Mouse (Mus musculus): ENCODE data around the gene H2al1i. TPM values are rescaled to one million over a fixed set of nuclear protein-coding genes. Genes with fewer than 3 reads are reported as not detected.
"Not testable (repeated sequence)": the region's sequence is repeated elsewhere in the genome, so short reads cannot be mapped to it uniquely, and the experiment has no call there.

The H2al1i gene
- polyA plus RNA-seq, 1 experiment from 2014 or later = not detected

- H3K4me2 ChIP-seq (replicated peaks; ENCODE audit: low read depth); ATAC-seq; H3K27me3 ChIP-seq (replicated peaks; ENCODE audit: control insufficient read depth, insufficient read depth, low read length); H3K9me3 ChIP-seq (ENCODE audit: control insufficient read depth); H3K4me1 ChIP-seq (replicated peaks; ENCODE audit: control insufficient read depth, insufficient read depth, low read length); H3K27ac ChIP-seq (ENCODE audit: low read depth, low read length); H3K9ac ChIP-seq (ENCODE audit: low read depth, low read length); H3K36me3 ChIP-seq (ENCODE audit: control insufficient read depth, insufficient read depth); H3K4me3 ChIP-seq (ENCODE audit: low read depth, low read length): not testable (repeated sequence)
- no CpG with 5 or more reads among the region's 3 CpGs for WGBS
Observed at GRCm38 (mm10) chrX:11311634-11312033, 12.8 kb upstream of the H2al1i start, which contains the start of gene H2al1e. Gene H2al1e, plus strand, starts transcription at chrX:11311934.

- H3K4me3 ChIP-seq (ENCODE audit: low read depth, low read length); H3K9me3 ChIP-seq (ENCODE audit: control insufficient read depth); H3K4me2 ChIP-seq (replicated peaks; ENCODE audit: low read depth); H3K27me3 ChIP-seq (replicated peaks; ENCODE audit: control insufficient read depth, insufficient read depth, low read length); ATAC-seq; H3K4me1 ChIP-seq (replicated peaks; ENCODE audit: control insufficient read depth, insufficient read depth, low read length); H3K9ac ChIP-seq (ENCODE audit: low read depth, low read length); H3K36me3 ChIP-seq (ENCODE audit: control insufficient read depth, insufficient read depth); H3K27ac ChIP-seq (ENCODE audit: low read depth, low read length): not testable (repeated sequence)
- no CpG with 5 or more reads among the region's 6 CpGs for WGBS
Observed at GRCm38 (mm10) chrX:11314858-11315257, 9.6 kb upstream of the H2al1i start, which contains the start of gene H2al1f. Gene H2al1f, plus strand, starts transcription at chrX:11315158.

- not testable (repeated sequence) for H3K4me3 ChIP-seq (ENCODE audit: low read depth, low read length); H3K27ac ChIP-seq (ENCODE audit: low read depth, low read length); H3K9ac ChIP-seq (ENCODE audit: low read depth, low read length); H3K27me3 ChIP-seq (replicated peaks; ENCODE audit: control insufficient read depth, insufficient read depth, low read length); H3K4me1 ChIP-seq (replicated peaks; ENCODE audit: control insufficient read depth, insufficient read depth, low read length); H3K4me2 ChIP-seq (replicated peaks; ENCODE audit: low read depth); H3K36me3 ChIP-seq (ENCODE audit: control insufficient read depth, insufficient read depth); ATAC-seq; H3K9me3 ChIP-seq (ENCODE audit: control insufficient read depth)
- WGBS = no CpG with 5 or more reads among the region's 3 CpGs
Observed at GRCm38 (mm10) chrX:11317956-11318355, 6.5 kb upstream of the H2al1i start, which contains the start of gene H2al1g. Gene H2al1g, plus strand, starts transcription at chrX:11318256.

- H3K4me2 ChIP-seq (replicated peaks; ENCODE audit: low read depth); H3K9ac ChIP-seq (ENCODE audit: low read depth, low read length); H3K36me3 ChIP-seq (ENCODE audit: control insufficient read depth, insufficient read depth); H3K9me3 ChIP-seq (ENCODE audit: control insufficient read depth); H3K27me3 ChIP-seq (replicated peaks; ENCODE audit: control insufficient read depth, insufficient read depth, low read length); H3K4me1 ChIP-seq (replicated peaks; ENCODE audit: control insufficient read depth, insufficient read depth, low read length); H3K27ac ChIP-seq (ENCODE audit: low read depth, low read length); ATAC-seq; H3K4me3 ChIP-seq (ENCODE audit: low read depth, low read length): not testable (repeated sequence)
- no CpG with 5 or more reads among the region's 6 CpGs for WGBS
Observed at GRCm38 (mm10) chrX:11321192-11321591, 3.3 kb upstream of the H2al1i start, which contains the start of gene H2al1h. Gene H2al1h, plus strand, starts transcription at chrX:11321492.

- WGBS = 85% methylated on average over 2 of the region's 2 CpGs
- not testable (repeated sequence) for H3K4me1 ChIP-seq (replicated peaks; ENCODE audit: control insufficient read depth, insufficient read depth, low read length); H3K4me2 ChIP-seq (replicated peaks; ENCODE audit: low read depth); H3K9ac ChIP-seq (ENCODE audit: low read depth, low read length); ATAC-seq; H3K27ac ChIP-seq (ENCODE audit: low read depth, low read length); H3K4me3 ChIP-seq (ENCODE audit: low read depth, low read length); H3K27me3 ChIP-seq (replicated peaks; ENCODE audit: control insufficient read depth, insufficient read depth, low read length); H3K36me3 ChIP-seq (ENCODE audit: control insufficient read depth, insufficient read depth); H3K9me3 ChIP-seq (ENCODE audit: control insufficient read depth)
Observed at GRCm38 (mm10) chrX:11327522-11327921, 3.1 kb downstream of the H2al1i start, which contains the start of gene H2al1j. Gene H2al1j, plus strand, starts transcription at chrX:11327822.

- Histone ChIP-seq H3K27ac (ENCODE audit: low read depth, low read length) (no peak overlapping the region), H3K4me3 (ENCODE audit: low read depth, low read length) (no peak overlapping the region)
- WGBS = 78% methylated on average over 9 of the region's 9 CpGs
Observed at GRCm38 (mm10) chrX:11345762-11346161, 21.3 kb downstream of the H2al1i start.

GRCm38 (mm10) chrX:11346756-11347155 is 22.3 kb downstream of the H2al1i start:
- ATAC-seq = no peak
- H3K9me3 ChIP-seq (ENCODE audit: control insufficient read depth) = no peaks in the 10 kb centered on the region
- no peak for TF ChIP-seq CTCF (IDR thresholded peaks at IDR 0.05; ENCODE audit: low read depth)

More at GRCm38 (mm10) chrX:11345762-11346161, 21.3 kb downstream of the H2al1i start:
- ATAC-seq = no peak
- Histone ChIP-seq H3K9me3 (ENCODE audit: control insufficient read depth) (no peaks in the 10 kb centered on the region), H3K9ac (ENCODE audit: low read depth, low read length) (no peak overlapping the region), H3K27me3 (replicated peaks; ENCODE audit: control insufficient read depth, insufficient read depth, low read length) (no peaks in the 10 kb centered on the region), H3K4me2 (replicated peaks; ENCODE audit: low read depth) (no peak overlapping the region), H3K4me1 (replicated peaks; ENCODE audit: control insufficient read depth, insufficient read depth, low read length) (no peaks in the 10 kb centered on the region), H3K36me3 (ENCODE audit: control insufficient read depth, insufficient read depth) (no peaks in the 10 kb centered on the region)
- no peak for TF ChIP-seq CTCF (IDR thresholded peaks at IDR 0.05; ENCODE audit: low read depth)

More at GRCm38 (mm10) chrX:11346756-11347155, 22.3 kb downstream of the H2al1i start:
- no peaks in the 10 kb centered on the region for H3K27me3 ChIP-seq (replicated peaks; ENCODE audit: control insufficient read depth, insufficient read depth, low read length)
- 91% methylated on average over 3 of the region's 3 CpGs for WGBS
- no peaks in the 10 kb centered on the region for H3K36me3 ChIP-seq (ENCODE audit: control insufficient read depth, insufficient read depth)
- no peak overlapping the region for H3K9ac ChIP-seq (ENCODE audit: low read depth, low read length)
- H3K4me2 ChIP-seq (replicated peaks; ENCODE audit: low read depth) = no peak overlapping the region
- no peaks in the 10 kb centered on the region for H3K4me1 ChIP-seq (replicated peaks; ENCODE audit: control insufficient read depth, insufficient read depth, low read length)
- H3K27ac ChIP-seq (ENCODE audit: low read depth, low read length) = no peak overlapping the region
- no peak overlapping the region for H3K4me3 ChIP-seq (ENCODE audit: low read depth, low read length)
